Mouse (Mus musculus) telencephalon, adult 2 months (tissue): ENCODE results near the gene Bbx.
A peak's percentile ranks its signal among the peaks of the same experiment; 100 is the strongest.

Experiments used
- DNase-seq: peaks from one replicate; pipeline ENCODE4 v3.0.0-alpha.2; 2011; ENCODE audit warnings: low read depth, low spot score

Bbx gene

GRCm38 (mm10) chr16:50398564-50398963 lies 33.6 kb downstream of the Bbx start:
- DNase-seq = no peak

- DNase-seq = no peak
Measured at GRCm38 (mm10) chr16:50395928-50396612, 36.1 kb downstream of the Bbx start.

GRCm38 (mm10) chr16:50388499-50388898 lies 43.7 kb downstream of the Bbx start:
- no peak for DNase-seq

GRCm38 (mm10) chr16:50383541-50383940 lies 48.6 kb downstream of the Bbx start:
- no peak for DNase-seq

GRCm38 (mm10) chr16:50381351-50381746 lies 50.8 kb downstream of the Bbx start:
- DNase-seq = peak; percentile 45

- peak; percentile 66 for DNase-seq
Measured at GRCm38 (mm10) chr16:50380682-50381350, 51.4 kb downstream of the Bbx start.

GRCm38 (mm10) chr16:50380232-50380631 lies 52.0 kb downstream of the Bbx start:
- DNase-seq = no peak

GRCm38 (mm10) chr16:50374611-50375010 lies 57.6 kb downstream of the Bbx start:
- no peak for DNase-seq

GRCm38 (mm10) chr16:50373685-50374084 lies 58.5 kb downstream of the Bbx start:
- no peak for DNase-seq

GRCm38 (mm10) chr16:50372543-50372942 lies 59.6 kb downstream of the Bbx start:
- no peak for DNase-seq

- DNase-seq = no peak
Measured at GRCm38 (mm10) chr16:50371460-50371859, 60.7 kb downstream of the Bbx start.

GRCm38 (mm10) chr16:50370423-50370822 lies 61.8 kb downstream of the Bbx start:
- no peak for DNase-seq

GRCm38 (mm10) chr16:50366556-50366955 lies 65.6 kb downstream of the Bbx start:
- DNase-seq = no peak

GRCm38 (mm10) chr16:50364189-50365059 lies 67.8 kb downstream of the Bbx start:
- DNase-seq = peak; percentile 45

GRCm38 (mm10) chr16:50363443-50364188 lies 68.6 kb downstream of the Bbx start:
- DNase-seq = no peak

GRCm38 (mm10) chr16:50360631-50361030 lies 71.6 kb downstream of the Bbx start:
- DNase-seq = no peak

- no peak for DNase-seq
Measured at GRCm38 (mm10) chr16:50329684-50330083, 102.5 kb downstream of the Bbx start.

- no peak for DNase-seq
Measured at GRCm38 (mm10) chr16:50324746-50325145, 107.4 kb downstream of the Bbx start.

- no peak for DNase-seq
Measured at GRCm38 (mm10) chr16:50324292-50324691, 107.9 kb downstream of the Bbx start.

GRCm38 (mm10) chr16:50321368-50321767 lies 110.8 kb downstream of the Bbx start:
- DNase-seq = no peak

GRCm38 (mm10) chr16:50318255-50318654 lies 113.9 kb downstream of the Bbx start:
- DNase-seq = no peak
